Mouse (Mus musculus): ENCODE data around the gene Spef1.
A peak's percentile ranks its signal among the peaks of the same experiment; 100 is the strongest.

Gene Spef1

GRCm38 (mm10) chr2:131205521-131206182 lies 18.6 kb upstream of the Spef1 start:
- DNase-seq (ENCODE audit: low spot score): no peak

DNA sequence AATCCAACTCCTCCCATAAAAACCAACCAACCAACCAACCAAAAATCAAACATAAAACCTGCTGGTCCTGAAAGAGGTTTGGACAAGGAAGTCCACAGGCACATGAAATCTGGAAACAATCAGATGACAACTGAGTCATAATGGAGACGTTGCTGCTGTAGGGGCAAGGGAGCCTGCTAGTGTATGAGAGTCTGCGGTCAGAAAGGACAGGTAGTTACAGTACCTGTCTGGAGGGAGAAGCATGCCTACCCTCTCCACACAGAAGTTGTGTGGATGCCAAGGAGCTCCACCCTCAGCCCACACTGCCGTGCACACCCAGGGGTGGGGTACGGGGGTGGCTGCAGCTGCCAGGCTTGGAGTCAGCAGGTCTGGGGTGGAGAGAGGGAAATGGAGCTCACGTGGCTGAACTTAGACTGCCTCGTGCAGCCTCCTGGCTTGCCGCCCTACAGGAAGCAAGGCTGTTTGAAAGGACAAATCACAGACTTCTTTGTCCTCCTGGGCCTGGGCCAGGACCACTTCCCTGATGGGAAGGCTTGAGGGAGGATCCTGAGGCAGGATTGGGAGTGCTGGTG lies 17.4 kb upstream of the Spef1 start:
- DNase-seq (ENCODE audit: low spot score): peak; percentile 98

DNA sequence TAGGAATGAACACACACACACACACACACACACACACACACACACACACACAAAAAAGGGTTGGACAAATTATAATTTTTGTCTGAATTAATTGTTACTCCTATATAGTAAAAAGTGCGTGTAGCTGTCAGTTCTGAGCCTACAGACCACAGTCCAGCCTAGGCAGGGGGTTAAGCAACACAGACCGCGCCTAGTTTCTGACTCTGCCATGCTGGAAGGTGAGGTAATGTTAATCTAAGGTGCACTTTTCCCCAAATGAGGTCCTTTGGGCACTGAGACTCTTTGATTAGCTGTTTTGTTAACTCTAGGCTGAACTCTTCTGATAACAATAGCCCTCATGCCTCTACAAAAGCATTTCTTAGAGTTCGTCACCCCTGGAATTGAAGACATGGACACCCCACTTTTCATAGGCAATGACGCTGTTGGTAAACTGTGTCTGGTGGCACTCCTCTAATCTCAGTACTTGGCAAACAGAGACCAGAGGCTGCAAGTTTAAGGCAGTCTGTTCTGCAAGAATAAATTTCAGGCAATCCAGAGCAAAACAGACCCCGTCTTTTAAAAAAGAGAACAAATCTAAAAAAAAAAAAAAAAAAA lies 16.8 kb upstream of the Spef1 start:
- peak; percentile 30 for DNase-seq (ENCODE audit: low spot score)

GRCm38 (mm10) chr2:131201262-131201661 lies 14.2 kb upstream of the Spef1 start:
- no peak for DNase-seq (ENCODE audit: low spot score)

DNA sequence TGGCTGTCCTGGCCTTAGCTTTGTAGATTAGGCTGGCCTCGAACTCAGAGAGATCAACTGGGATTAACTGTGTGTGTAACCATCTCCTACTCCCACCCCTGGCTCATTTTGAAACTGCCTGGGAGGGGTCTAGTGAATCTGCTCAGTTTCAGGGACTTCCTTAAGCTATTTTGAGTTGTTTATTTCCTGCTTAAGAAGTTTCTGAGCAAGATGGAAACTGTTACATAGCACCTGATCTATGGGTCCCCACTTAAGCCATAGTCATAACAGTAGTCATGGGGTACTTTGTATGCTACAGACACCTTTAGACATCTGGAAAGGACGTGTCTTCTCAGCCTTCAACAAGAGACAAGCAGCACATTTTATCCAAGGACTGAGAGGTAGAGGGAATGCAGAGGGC lies 13.6 kb upstream of the Spef1 start:
- no peak for DNase-seq (ENCODE audit: low spot score)

DNA sequence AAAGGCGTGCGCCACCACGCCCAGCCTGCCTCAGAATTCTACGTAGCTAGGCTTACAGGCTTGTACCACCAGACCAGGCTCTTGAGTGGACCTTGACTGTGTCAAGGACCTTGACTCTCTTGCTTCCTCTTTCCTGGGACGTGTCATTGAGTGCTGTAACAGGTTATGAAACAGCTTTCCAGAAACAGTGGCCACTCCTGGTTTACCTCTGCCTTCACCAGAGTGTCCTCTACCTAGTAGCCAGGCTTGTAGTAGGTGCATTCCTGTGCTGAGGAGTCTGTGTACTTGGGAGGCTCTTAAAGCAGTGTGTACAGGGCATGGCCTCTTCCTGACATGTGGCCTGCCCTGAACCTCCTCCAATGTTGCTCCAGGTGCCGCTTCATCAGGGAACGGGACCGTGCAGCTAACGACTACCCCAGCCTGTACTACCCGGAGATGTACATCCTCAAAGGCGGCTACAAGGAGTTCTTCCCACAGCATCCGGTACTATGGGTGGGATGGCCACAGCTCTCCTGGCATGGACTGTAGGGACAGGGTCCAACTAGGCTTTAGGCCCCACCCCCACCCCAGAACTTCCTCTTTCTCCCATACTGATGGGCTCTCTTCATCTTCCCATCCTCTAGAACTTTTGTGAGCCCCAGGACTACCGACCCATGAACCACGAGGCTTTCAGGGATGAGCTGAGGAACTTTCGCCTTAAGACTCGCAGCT lies 9.7 kb upstream of the Spef1 start:
- DNase-seq (ENCODE audit: low spot score): no peak

GRCm38 (mm10) chr2:131191005-131191390 lies 3.9 kb upstream of the Spef1 start:
- DNase-seq (ENCODE audit: low spot score): no peak

DNA sequence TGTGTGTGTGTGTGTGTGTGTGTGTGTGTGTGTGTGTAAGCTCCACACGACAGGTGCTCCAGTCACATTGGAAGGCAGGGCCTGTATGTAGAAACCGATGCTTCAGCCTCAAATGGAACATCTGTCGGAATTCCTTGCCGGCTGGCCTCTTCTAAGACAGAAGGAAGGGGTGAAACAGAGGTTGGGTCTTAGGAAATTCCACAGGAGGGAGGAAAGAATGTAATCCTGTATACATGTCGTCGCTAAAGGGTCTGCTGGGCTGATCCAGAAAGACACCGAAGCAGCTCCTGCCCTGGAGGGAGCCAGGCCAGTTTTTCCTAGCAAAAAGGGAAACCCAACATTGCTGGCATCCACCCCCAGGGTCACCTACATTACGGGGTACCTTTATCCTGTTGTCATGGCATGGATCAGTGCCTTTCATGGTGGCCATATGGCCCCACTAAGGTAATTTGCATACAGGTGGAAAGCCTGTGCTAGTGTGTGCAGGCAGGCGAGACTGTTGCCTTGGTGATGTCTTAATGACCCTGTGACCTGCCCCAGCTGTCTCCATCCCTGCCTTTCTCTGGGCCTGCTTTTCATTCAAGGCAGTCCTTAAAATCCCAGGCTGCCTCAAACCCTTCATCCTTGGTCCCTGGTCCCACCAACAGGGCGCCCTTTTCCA lies 3.4 kb upstream of the Spef1 start:
- DNase-seq (ENCODE audit: low spot score): no peak

GRCm38 (mm10) chr2:131189521-131190309 lies 2.6 kb upstream of the Spef1 start:
- no peak for DNase-seq (ENCODE audit: low spot score)

DNA sequence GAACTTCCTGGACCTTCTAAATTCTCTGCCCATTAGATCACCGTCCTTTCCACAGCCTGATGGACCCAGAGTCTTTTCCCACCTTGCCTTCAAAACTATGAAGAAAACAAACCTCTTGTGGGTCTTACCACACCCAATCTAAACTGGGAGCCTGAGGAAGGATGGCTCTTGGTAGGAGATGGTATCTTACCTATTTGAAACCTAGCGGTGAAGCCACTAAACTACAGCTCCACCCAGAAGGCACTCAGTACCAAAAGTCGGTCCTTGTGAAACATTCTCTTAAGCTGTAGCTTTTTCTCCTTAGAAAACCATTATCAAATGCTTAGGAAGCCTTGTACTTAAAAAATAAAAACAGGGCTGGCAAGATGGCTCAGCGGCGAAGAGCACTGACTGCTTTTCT lies 1.2 kb upstream of the Spef1 start:
- no peak for DNase-seq (ENCODE audit: low spot score)

GRCm38 (mm10) chr2:131187602-131187922 lies 480 bp upstream of the Spef1 start:
- no peak for DNase-seq (ENCODE audit: low spot score)

DNA sequence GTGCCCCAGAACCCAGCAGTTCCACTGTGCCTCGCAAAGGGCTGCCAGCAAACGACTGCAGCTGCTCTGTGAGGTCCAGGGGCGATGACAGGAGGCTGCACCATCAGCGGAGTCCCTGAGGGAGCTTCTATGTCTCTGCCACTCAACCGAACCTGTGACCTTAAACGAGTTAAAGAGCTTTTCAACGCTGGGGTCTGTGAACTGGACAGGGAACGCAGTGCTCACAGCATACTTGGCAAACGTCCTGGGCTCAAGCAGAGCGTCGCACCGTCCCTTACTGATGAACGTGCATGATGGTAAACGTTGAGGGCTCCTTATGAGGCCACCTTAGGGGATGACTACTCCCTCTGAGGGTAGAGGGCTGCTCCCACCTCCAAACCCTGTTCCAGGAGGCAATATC lies 739 bp downstream of the Spef1 start:
- DNase-seq (ENCODE audit: low spot score): no peak

- peak; percentile 84 for DNase-seq (ENCODE audit: low spot score)
Observed at GRCm38 (mm10) chr2:131179990-131180587, 7.0 kb downstream of the Spef1 start, which contains the start of gene Cenpb. Gene Cenpb, minus strand, starts transcription at chr2:131180067.

DNA sequence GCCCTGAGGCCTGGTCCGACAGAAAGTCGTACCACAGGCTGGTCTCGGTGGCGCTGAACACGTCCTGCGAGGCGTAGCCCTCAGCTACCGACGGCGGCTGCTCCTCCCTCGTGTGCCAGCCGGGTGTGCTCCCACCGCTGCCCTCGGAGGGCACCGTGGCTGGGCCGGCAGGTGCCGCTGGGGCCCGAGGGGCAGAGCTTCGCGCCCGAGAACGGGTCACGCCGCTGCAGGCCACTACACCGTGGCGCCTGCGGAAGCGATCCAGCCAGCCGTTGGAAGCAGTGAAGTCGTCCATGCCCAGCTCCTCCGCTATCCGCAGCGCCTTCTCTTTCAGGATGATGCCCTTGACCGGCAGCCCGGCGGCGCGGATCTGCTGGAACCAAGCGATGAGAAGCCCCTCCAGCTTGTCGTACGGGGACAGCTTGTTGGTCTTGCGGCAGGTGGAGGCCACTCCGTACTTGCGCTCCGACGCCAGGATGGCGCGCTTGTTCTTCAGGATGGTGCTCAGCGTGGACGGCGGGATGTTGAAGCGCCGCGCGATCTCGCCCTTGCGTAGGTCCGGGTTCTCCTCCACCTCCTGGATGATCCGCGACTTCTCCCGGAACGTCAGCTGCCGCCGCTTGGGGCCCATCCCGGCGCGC lies 7.7 kb downstream of the Spef1 start:
- peak; percentile 64 for DNase-seq (ENCODE audit: low spot score)

DNA sequence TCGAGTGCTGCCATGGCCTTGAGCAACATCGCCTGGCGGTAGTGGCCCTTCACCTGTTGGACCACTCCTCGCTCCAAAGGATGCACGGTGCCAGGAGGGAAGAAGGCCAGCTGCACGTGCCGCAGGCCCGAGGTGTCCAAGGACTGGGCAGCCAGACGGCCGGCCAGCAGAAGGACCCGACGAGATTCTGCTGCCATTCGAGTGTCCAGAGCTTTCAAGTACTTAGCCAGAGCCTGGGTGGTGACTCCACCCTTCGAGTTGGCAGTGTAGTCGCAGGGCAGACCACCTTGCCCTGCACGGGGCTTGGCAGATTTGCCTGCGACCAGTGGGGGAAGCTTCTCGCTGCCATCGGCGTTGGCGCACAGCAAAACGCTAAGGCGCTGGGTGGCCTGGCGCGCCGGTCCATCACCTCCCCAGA lies 8.2 kb downstream of the Spef1 start:
- DNase-seq (ENCODE audit: low spot score): peak; percentile 19

GRCm38 (mm10) chr2:131177932-131178331 lies 9.2 kb downstream of the Spef1 start:
- no peak for DNase-seq (ENCODE audit: low spot score)

- DNase-seq (ENCODE audit: low spot score): peak; percentile 68
Observed at GRCm38 (mm10) chr2:131176491-131176890, 10.6 kb downstream of the Spef1 start.

- DNase-seq (ENCODE audit: low spot score): no peak
Observed at GRCm38 (mm10) chr2:131175945-131176309, 11.2 kb downstream of the Spef1 start.

DNA sequence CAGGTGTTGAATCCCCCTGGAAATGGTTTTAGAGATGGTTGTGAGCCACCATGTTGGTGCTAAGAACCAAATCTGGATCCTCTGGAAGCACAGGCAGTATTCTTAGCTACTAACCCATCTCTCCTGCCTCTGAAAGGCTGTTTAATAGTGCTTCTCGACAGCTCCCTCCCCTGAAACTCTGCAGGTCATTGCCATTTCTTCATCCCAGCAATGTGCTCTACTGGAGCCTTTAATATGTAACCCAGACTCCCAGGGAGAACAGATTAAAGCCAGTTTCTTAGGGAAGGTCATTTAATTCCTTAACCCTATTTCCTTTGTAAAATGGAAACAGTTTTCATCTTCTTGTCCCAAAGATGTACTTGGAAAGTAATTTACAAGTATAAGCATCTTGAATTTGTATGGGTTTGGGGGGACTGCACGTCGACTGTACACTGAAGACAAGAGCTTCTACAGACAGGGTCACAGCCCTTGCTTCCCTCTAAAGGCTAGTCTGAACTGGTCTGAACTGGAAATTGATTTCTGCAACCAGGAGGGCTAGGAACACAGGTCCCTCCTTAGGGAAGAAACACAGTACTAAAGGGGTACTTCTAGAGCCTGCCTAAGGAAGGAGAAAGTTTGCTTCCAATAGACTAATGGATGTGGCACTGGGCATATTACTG lies 11.7 kb downstream of the Spef1 start:
- no peak for DNase-seq (ENCODE audit: low spot score)

GRCm38 (mm10) chr2:131174700-131175099 lies 12.4 kb downstream of the Spef1 start:
- DNase-seq (ENCODE audit: low spot score): peak; percentile 58

All from urinary bladder, postnatal 14 days (tissue).